ENCODE assay signal across 24 mouse cellular contexts in genomic region chr19:9933908-9934307, GRCm38 (mm10).
"Had no signal": no experiment of that assay in that cellular context is flagged by ENCODE, and none has a peak within 500 bp of the region (broad histone marks: within the 10 kb centered on the region; RNA-seq: fewer than 3 reads in every experiment).

No protein-coding gene starts in this region.

- DNase-seq: gastrocnemius, postnatal 14 days; gastrocnemius, postnatal 36 days; heart, adult 11 months; heart, adult 2 months; heart, postnatal 14 days; heart, postnatal 36 days; kidney, adult 11 months; kidney, adult 8-10 months; kidney, postnatal 10 days; kidney, postnatal 25 days; kidney, postnatal 4 days; left cerebral cortex, postnatal 4 days had no signal

- H3K4me3 ChIP-seq: heart, adult 2 months; heart, embryonic 13.5 days; heart, embryonic 15.5 days; hindbrain, embryonic 13.5 days; hindbrain, embryonic 15.5 days; layer of hippocampus, adult 2 months; left cerebral cortex, adult 2 months; limb, embryonic 13.5 days; limb, embryonic 15.5 days; liver, embryonic 12.5 days had no signal

- H3K27ac ChIP-seq: heart, adult 2 months; heart, embryonic 13.5 days; heart, embryonic 15.5 days; hindbrain, embryonic 13.5 days; hindbrain, embryonic 15.5 days; hindbrain, postnatal 0 days; layer of hippocampus, adult 2 months; left cerebral cortex, adult 2 months; limb, embryonic 13.5 days; limb, embryonic 15.5 days; liver, embryonic 12.5 days had no signal

- H3K4me1 ChIP-seq: hindbrain, embryonic 13.5 days; hindbrain, embryonic 15.5 days; limb, embryonic 15.5 days had no signal

- H3K36me3 ChIP-seq: heart, embryonic 13.5 days; heart, embryonic 15.5 days; hindbrain, embryonic 13.5 days; hindbrain, embryonic 15.5 days; limb, embryonic 13.5 days; limb, embryonic 15.5 days; liver, embryonic 12.5 days had no signal

- H3K9ac ChIP-seq: heart, embryonic 13.5 days; heart, embryonic 15.5 days; hindbrain, embryonic 13.5 days; hindbrain, embryonic 15.5 days; limb, embryonic 13.5 days; limb, embryonic 15.5 days; liver, embryonic 12.5 days had no signal

- H3K9me3 ChIP-seq: heart, embryonic 13.5 days; heart, embryonic 15.5 days; hindbrain, embryonic 13.5 days; hindbrain, embryonic 15.5 days; limb, embryonic 13.5 days; limb, embryonic 15.5 days; liver, embryonic 12.5 days had no signal

- H3K27me3 ChIP-seq: heart, embryonic 13.5 days; heart, embryonic 15.5 days; hindbrain, embryonic 13.5 days; hindbrain, embryonic 15.5 days; limb, embryonic 13.5 days; limb, embryonic 15.5 days; liver, embryonic 12.5 days had no signal

- H3K4me2 ChIP-seq: heart, embryonic 11.5 days; heart, embryonic 13.5 days; heart, embryonic 15.5 days; hindbrain, embryonic 13.5 days; hindbrain, embryonic 15.5 days; limb, embryonic 13.5 days; limb, embryonic 15.5 days; liver, embryonic 12.5 days had no signal

- ATAC-seq: hindbrain, postnatal 0 days; intestine, embryonic 16.5 days; liver, embryonic 12.5 days had no signal
